Mouse (Mus musculus) A20 (cell line): ENCODE measurements at regions not wholly inside any gene's neighbourhood (a gene's known extent, or its start where the extent isn't known, plus 50 kb on each side); places are given as distances from the start of the nearest gene placed in this dataset.

ENCODE experiments used
- DNase-seq: peaks from one replicate; pipeline ENCODE4 v3.0.0-alpha.2; 2011; ENCODE audit warnings: low read depth, low spot score

- DNase-seq: no peak
Measured at GRCm38 (mm10) chr15:96521125-96521455, 60.4 kb upstream of the Scaf11 start.

- DNase-seq: peak; percentile 84
Measured at GRCm38 (mm10) chr15:96520412-96521124, 59.9 kb upstream of the Scaf11 start.

GRCm38 (mm10) chr15:96518156-96518555 lies 57.5 kb upstream of the Scaf11 start:
- DNase-seq: no peak

GRCm38 (mm10) chr15:96515620-96516019 lies 55.0 kb upstream of the Scaf11 start:
- no peak for DNase-seq

- DNase-seq: no peak
Measured at GRCm38 (mm10) chr15:96512636-96513035, 52.0 kb upstream of the Scaf11 start.
